Mouse (Mus musculus) urinary bladder, postnatal 36 days (tissue): ENCODE measurements at regions not wholly inside any gene's neighbourhood (a gene's known extent, or its start where the extent isn't known, plus 50 kb on each side); places are given as distances from the start of the nearest gene placed in this dataset.

Source experiments
- DNase-seq, 2 experiments: peaks; one replicate each; pipeline ENCODE4 v3.0.0; 2022; ENCODE audit warnings: low spot score in 2 of 2, mixed read lengths in 1 of 2

DNA sequence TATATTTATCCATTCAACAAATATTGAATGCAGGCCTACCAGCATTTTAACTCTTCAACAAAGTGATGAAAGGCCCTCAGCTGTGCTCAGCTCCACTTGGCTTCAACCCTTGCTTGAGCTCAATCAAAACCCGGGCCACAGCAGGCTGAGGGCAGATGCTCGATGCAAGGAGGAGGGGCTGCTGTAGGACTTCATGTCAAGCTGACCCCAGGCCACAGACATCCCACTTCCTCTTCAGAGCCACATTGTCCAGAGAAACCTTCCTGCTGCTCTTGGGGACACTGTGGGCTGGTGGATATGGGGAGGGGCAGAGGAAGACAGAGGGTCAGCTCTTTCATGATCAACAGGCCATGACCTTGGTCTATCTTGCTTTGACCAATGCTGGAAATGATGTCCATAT lies 299.7 kb downstream of the Bcl11a start:
- DNase-seq, result no peak

DNA sequence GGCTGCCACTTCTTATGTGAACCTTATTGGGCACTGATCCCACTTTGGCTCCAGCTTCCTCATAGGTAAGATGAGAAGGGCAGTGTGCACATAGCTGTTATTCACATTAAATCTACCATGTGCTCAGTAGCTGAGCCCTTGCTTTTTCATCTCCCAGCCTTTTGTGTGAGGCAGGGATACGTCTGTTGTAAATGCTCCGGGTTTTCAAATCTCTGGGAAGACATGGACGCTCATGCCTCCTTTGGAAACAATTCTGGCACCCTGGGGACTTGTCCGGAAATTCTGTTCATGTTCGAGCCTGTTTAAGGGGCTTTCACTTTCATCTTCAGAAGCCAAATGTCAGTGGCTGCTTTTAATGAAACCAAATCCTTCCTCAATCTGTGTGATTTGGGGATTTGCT lies 312.7 kb downstream of the Bcl11a start:
- no peak for DNase-seq

DNA sequence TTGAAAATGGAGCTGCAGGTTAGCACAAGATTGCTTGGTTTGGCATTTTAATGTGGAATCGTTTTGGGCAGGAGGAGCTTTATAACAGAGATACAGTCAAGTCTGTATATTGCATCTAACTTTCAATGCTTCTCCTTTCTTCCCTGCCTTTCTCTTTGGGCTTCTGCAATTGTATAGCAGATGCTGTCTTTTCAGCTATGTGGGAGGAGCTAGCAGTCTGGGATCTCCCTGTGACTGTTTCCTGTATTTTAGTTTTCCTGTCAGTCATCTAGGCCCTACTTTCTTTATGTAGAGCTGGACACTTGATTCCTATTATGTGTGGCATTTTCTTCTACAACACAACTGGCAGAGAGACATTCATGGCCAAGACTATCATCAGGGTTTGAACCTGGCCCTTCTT lies 313.5 kb downstream of the Bcl11a start:
- no peak for DNase-seq

DNA sequence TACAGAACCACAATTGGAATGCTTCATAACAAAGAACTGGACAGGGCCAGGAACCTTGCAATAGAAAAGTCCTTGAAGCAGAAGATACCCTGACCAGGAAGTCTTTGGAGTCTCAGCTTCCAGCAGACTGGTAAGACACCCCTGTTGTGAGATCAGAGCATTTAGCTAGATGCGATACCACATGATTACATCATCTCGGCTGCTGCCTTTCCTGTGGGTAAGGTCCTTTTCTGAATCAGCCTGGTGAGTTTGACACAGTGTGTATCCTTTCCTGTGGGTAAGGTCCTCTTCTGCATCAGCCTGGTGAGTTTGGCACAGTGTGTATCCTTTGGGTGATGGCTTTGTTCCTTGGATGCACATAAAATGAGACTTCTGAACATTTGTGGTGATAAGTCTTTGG lies 317.6 kb downstream of the Bcl11a start:
- DNase-seq, result no peak

DNA sequence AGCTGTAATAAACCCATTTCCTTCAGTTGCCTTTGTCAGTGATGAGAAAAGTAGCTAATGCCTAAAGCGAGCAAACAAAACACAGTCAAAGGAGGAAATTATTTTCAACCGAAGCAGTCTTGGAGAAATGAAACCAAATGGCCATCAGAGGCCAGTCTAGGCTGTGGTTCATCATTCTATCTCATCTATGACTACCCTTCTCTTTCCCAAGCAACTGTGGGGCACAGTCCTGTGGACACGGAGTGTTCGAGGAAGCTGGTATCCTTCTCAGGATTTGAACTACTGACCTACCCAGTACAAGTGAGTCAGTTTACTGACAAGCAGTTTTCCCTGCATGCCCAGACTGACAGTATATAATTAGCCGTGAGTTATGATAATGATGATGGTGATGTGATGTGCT lies 319.1 kb downstream of the Bcl11a start:
- DNase-seq, result no peak

DNA sequence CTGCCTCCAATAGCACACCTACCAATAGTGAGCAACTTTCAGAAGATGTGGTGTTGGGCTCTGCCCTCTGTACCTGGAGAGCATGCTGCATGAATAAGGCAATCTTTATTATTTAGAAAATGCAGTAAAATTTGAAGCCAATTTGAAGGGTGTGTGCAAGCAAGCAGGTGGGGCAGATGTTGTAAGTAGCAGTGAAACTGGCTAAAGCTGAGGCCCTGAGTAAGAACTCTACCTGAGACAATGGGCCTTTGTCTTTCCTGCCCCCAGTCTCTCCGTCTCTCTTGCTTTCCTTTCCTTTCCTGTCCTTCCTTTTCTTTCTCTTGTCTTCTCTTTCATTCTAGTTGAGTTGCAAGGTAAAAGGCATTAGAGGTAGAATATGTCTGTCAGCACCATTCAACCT lies 319.9 kb downstream of the Bcl11a start:
- no peak for DNase-seq

DNA sequence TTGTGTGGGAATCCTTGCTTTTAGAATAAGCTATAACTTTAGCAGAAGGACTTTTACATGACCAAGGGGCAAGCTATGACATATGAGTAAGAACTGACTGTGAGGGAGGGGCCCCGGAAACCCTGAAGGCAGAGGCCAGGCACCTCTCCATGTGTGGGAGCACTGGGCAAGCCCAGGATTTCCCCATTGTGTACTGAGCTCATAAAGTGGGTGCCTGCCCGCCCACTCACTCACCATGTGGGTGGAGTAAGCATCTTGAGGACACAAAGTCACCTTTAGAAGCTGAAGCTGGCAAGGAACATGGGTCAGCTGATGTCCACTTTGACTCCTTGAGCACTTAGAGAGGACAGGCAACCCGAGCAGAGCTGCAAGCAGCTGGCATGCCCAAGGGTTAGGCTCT lies 323.3 kb downstream of the Bcl11a start:
- no peak for DNase-seq

DNA sequence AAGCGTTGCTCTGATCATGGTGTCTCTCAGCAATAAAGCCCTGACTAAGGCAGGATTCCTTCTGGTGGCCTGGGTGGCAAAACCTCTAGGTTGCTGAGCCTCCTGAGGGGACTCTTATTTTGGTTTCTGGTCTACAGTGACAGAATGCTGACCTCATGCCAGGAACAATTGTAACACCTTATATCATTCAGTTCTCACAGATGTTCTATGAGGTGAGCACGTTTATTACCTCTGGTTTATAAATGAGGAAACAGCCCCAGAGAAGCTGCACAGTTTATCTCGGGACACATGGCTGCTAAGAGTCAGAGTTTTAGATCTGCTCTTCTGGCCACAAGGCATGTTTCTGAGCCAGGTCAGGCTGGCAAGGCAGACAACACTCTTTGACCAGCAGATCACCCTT lies 324.3 kb downstream of the Bcl11a start:
- DNase-seq, result no peak

DNA sequence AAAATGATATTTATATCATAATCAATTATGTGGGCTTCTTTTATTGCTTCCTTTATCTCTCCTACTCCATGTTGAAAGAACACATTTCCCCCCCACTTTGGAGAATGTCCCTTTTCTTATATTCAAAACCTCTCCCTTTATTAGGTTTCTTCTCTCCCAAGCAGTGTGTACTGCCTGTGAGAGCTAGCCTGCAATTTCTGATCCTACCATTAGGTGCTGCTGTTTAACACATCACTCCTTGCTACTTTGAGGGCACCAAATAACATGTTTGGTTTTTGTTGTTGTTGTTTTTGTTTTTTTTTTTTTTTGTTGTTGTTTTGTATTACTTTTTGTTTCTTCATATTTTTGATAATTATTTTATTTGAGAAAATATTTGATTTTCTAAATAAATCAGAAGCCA lies 336.9 kb downstream of the Bcl11a start:
- no peak for DNase-seq

DNA sequence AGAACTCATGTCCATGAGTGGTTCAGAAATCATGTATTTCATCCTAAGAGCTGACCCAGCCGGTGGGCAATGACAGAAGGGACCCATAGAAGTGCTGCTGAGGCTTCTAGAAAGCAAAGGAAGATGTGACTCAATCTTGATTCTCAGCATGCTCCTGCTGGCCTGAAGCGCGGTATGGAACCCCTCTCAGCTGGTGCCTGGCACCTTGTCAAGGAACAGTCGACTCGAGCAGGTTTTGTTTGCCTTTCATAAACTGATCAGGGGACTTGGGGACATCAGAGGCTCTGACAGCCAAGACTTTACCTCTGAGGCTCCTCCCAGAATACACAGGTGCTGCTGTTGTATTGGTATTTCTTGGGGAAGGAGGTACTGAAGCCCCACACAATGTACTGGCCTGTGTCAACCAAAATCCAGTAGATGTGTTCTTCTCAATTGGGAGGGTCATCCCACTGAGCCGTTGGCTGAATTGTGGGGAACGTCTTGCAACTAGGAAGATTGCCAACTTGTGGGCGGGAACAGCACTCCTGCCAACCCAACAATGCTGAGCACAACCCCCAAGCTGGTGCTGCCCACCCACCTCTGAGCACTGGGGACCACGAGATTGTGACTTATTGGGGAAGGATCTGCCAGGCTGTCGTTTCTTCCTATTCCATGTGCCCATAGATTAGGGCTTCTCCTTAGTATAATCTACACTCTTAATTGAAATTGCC lies 344.4 kb downstream of the Bcl11a start:
- DNase-seq, result no peak

DNA sequence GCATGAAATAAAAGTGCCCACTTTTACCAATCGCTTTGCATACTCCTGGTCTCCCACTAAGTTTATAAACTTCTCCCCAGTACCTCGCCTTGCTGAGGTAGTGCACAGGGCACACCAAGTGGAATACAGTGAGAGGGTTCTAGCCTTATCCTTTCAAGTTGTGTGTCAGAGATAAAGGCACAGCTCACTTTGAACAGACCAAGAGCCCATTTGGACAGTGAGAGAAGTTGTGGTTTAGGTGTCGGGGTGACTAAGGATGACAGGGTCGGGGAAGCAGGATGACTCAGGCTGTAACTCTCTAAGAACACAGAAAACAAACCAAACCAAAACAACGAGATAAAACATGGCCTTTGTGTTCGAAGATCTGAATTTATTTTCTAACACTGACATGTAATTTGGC lies 345.4 kb downstream of the Bcl11a start:
- DNase-seq, result no peak

DNA sequence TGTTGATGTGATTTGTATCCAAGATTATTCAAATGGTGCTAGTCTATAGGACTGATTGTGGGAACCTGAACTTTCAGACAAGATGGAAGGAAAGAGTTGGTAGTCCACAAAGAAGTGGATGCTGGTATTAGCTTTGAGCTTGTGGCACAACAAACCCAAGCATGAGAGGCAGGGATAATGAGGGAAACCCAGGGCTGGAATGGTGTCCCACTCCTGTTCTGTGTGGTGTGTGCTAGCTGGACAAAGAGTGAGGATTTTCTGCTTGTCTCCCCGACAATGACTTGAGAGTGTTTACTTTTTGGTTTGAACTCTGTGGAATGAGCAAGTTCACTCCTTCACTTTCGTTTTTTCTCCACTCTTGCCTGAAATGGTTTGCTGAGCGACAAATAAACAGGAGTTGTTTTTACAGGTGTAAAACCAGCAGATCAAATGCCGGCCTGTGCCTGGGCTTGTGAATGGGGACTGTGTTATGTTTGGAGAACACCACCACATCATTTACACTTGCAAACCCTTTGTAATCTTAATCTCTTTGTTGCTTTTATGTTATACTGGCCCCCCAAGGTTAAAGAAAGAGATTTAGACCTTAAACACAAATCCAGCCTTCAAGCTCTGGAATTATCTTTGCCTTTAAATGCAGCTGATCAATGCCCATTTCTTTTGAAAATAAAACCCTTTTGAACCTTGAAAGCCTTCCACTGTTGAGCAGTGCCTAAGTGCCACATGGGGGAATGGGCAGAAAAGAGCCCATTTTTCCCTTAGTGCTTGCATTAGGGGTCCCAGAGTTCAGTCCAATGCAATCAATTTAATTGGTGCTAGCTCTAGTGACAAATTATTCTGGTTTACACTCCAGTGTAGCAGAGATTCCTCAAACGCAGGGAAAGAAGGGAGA lies 349.4 kb downstream of the Bcl11a start:
- DNase-seq, result no peak

DNA sequence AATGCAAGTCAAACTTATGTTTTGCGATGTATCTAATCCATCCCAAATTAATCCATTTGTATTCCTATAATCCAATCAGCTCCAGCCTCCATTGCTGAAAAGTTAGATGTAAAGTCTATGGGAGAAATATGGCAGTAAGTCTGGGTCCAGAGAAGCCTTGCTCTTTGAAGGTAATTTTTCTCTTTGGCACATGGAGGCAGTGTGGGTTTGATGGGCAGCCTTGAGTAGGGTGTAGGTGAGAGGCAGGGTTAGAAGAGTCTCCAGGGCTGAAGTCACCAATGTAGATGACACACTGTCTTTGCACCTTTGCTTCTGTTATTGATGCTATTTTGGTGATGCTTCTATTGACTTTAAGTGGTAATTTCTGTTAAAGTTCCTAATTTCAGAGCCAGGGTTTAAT lies 370.8 kb downstream of the Bcl11a start:
- DNase-seq, result no peak

DNA sequence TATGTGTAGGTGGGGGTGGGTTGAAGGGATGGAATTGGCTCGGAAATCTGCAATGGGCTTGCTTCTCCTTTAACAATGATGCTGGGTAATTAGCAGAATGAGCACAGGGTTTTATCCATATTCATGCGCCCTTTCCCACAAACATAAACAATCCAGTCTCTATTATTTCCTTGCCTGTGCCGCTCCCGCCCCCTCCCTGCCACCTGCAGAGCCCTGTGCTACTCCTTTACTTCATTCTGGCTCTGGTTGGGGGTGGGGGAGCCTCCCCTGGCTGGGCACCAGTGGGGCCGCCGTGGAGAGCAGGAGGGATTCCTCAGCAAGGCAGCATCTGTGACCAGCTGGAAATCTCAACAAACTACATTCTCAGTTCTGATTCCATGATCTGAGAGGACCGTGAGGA lies 374.4 kb downstream of the Bcl11a start:
- no peak for DNase-seq

DNA sequence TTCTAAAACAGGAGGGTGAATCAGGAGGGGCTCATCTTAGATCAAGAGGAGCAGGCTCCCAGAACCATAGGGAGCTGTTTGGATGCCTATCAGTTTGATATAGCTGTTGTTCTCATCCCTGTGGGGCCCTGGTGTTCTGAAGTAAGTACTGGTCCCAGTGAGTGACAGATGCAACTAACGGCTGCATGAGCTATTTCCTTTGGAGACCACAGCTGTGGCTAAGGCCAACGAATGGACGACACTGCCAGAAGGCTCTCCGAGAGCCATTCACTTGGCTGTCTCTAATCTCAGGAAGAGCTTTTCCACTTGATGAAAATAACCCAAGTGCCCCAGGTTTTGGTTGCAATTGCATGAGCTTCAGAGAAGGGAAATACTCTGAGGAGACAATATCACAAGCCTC lies 386.8 kb downstream of the Bcl11a start:
- DNase-seq, result no peak

DNA sequence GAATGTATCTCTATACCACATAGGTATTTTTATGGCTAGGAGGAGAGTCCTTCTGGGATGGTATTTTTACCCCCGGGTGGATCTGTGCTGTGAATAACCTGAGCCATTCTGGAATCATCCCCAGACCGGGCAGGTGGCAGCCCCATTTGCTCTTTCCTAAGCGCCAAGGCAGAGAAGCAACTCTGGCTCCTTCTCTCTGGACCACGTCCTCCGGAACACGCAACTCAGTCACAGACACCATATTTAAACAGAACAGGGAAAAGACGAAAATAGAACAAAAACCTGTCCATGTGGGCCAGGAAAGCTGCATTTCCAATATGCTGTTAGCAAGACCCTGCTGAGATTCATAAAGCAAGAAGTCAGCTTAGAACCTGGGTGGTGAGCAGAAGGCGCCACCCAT lies 389.6 kb downstream of the Bcl11a start:
- no peak for DNase-seq

DNA sequence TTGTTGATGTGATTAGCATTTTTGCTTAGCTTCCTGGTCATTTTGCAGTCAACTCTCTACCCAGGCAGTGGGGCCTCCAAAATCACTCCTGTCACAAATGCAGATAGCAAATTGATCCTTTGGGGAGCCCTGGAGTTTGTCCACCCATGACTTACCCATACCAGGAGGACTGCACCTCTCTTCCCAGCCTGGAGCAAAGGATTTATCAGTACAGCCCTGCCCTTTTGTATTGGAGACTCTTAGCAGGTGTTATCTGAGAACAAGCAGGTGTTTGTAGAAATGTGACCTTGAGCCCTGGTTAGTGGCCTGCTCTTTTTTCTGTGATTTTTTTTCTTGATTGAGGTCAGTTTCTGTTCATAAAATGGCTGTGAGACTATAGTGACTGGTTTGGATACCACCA lies 392.6 kb downstream of the Bcl11a start:
- DNase-seq, result no peak

DNA sequence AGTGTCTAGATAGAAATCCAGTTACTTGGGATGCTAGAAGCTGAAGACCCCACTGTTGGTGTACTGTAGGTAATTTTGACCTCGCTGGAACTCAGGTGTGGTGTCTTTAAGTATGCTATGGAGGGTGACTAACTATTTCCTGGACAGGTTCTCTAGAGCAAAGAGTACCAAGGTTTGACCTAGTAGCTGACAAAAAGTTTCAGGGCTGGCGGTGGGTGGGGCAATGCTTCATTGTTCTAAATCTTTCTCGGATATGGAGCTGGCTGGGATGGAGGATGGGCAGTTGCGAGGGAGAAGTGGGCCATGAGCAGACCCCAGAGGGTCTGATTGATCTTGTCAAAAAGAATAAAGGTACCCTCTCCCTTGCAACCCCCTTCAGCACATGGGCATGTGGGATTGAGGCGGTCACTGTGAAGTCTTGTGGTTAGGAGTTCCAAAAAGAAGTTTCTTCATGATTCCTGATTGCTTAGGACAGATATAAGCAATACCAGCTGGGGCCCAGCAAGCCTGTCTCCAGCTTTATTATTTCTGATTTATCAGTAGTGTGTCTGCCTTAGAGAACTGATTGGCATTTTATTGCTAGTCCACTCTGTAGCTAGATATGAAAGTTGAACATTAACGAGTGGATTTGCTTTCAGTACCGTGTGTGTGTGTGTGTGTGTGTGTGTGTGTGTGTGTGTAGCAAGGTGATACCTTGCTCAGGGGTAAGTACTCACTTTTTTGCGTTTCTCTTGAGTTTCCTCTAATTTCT lies 394.9 kb downstream of the Bcl11a start:
- DNase-seq, result no peak

DNA sequence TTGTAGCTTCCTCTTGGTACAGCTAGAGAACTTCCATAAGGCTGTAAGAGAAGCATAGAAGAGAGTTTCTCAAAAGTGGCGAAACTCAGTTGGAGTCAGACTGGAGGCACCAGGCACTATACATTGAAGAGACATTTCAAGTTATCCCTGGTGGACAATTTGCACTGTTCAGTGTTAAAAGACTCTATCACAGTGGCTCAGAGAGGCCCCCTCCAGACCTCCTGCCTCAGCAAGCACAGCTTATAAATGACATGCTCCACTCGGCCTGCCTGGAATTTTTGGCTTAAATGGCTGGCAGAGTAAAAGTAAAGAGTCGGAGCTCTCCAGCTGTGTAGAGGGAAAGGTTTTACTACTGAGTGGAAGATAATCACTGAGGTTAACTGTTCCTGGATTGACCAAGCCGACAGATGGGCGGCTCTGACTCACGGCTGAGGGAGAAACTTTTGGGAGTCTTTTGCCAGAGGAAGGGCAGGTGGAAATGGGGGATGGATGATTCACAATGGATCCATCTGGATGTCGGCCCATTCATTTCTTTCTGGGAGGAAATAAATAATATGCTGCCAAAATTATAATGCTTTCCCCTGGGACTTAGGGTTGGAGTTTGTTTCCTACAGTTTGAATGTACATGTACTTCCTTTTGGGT lies 395.6 kb downstream of the Bcl11a start:
- DNase-seq, result no peak

DNA sequence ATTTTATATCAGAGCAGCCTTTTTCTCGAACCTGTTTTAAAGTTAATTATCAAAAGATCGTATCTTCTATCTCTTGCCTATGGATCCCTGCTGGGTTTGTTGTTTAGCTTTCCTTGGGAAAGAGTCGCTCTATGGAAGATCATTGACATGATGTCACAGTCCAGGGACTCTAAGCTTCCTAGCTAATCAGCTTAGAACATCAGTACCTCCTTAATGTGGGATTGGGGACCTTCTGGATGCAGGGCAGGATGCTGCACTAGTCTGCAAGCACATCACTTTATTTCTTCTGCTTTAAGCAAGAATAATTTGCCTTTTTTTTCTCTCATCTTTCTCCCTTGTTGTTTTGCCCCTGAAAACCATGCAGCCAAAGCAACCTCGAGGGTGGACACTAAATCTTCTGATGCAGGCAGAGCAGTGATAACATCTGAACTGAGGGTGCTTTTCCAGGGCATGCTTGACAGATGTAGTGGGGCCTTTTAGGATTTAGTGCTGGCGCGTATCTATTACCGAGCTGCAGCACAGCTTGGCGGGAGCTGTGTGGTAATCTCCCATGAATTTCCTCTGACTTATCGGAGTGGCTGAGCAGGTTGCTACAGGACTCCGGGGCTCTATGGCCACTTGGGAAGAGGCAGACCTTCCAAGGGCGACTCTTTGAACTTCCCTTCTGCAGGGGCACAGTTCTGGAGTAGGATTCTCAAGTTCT lies 425.0 kb downstream of the Bcl11a start:
- DNase-seq, result no peak

DNA sequence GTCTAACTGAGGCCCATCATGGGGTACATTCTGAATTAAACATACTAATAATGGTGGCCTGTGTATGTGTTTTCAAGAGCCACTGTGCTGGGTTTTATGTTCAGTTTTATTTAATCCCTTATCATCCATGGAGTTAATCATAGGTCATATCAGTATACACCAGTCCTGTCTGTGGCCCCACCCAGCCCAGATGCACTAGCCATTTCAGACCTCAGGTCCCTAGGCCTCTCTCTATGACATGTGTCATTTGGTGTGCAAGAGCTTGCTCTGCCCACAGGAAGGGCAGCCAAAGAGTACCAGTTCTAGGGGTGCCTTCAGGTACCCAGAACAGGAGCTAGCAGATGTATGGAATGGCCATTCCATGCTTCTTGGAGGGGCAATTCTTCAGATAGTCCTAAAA lies 437.7 kb downstream of the Bcl11a start:
- no peak for DNase-seq

DNA sequence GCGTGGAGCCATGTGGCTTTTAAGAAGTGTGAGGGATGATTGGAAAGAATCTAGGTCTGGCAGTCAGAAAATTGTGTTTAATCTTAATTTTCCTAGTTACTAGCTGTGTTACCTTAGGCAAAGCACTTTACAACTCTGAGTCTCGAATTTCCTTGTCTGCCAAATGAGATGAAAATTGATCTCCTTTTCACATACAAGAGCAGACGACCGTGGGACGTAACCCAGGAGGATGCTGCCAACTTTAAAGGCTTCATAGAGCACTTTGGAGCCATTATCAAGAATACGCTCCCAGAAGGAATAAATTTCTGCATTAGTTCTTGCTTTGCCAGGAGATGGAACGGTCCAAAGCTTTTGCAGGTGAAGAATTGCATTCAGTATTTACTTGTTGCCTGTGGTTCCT lies 457.6 kb downstream of the Bcl11a start:
- DNase-seq, result no peak
